Mouse (Mus musculus): ENCODE measurements around the gene Ift172. TPM values are rescaled to one million over a fixed set of nuclear protein-coding genes. Genes with fewer than 3 reads are reported as not detected.

Ift172 gene
- polyA plus RNA-seq, 1 experiment from 2014 or later: 28.5 TPM

DNA sequence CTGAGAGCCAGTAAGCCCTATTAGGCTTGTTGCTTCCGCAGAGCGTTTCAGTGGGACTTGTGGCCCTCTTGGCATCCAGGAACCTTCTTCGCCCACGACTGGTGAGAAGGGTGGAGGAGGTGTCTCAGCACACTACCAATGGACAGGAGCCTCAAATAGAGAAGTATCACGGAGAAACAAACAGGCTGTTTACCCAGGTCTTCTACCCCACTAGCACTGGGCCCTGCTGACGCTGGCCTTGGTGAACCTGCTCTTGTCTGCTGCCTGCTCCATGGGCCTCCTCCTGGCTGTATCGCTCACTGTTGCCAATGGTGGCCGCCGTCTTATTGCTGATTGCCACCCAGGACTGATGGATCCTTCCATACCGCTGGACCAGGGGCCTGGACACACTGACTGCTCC lies 38.8 kb downstream of the Ift172 start:
- Histone ChIP-seq H3K4me2 (ENCODE audit: low read length) (peak overlapping the region; percentile 60), H3K27ac (replicated peaks in 1 of 2; ENCODE audit: control insufficient read depth in 1 of 2, insufficient read depth in 1 of 2, low read depth in 2 of 2, low read length in 2 of 2) (no peak overlapping the region), H3K9me3 (ENCODE audit: control insufficient read depth, low read length) (no peaks in the 10 kb centered on the region), H3K9ac (ENCODE audit: low read length) (peak overlapping the region; percentile 44; the same call in 1 of the 2 replicates), H3K4me1 (ENCODE audit: control insufficient read depth in 2 of 2, insufficient read depth in 2 of 2, low read length in 2 of 2) (peaks cover 8 to 29% of the 10 kb centered on the region in 2 experiments), H3K27me3 (ENCODE audit: control insufficient read depth, insufficient read depth, low read length) (no peaks in the 10 kb centered on the region), H3K4me3 (ENCODE audit: control insufficient read depth in 1 of 2, insufficient read depth in 1 of 2, low read depth in 1 of 2, low read length in 2 of 2) (peak overlapping the region in 1 of 2 experiments; percentile 34; a peak in 3 of 4 replicates), H3K36me3 (ENCODE audit: control insufficient read depth, insufficient read depth, low read length) (peaks cover 84% of the 10 kb centered on the region)
- 66% methylated on average over 10 of the region's 10 CpGs for WGBS
- ATAC-seq (ENCODE audit: insufficient number of reproducible peaks, insufficient read depth, low FRiP score, low read depth): no peak

DNA sequence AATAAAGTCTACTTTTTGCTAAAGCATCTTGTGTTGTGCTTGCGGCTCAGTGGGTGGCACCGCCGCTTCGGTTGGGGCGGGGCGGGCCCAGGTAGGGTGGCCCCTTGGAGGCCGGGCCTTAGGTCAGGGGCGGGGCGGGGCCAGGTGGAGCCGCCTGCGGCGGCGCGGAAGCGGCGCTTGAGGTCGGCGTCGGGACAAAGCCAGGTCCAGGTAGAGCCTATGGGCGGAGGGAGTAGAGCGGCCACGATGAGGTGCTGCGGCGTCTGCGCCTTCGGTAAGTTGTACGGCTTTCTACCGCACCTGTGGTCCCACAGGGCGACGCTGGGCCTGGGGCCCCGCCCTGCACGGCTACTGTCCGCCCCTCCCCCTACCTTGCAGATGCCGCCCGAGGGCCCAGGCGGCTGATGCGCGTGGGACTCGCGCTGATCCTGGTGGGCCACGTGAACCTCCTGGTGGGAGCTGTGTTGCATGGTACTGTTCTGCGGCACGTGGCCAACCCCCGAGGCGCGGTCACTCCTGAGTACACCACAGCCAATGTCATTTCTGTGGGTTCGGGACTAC lies 39.3 kb downstream of the Ift172 start, which contains the start of gene Krtcap3:
Krtcap3 (plus strand) TSS at position 151 of the 561 bp plus-strand sequence.
- Histone ChIP-seq H3K36me3 (ENCODE audit: control insufficient read depth, insufficient read depth, low read length) (peaks cover 86% of the 10 kb centered on the region), H3K4me3 (ENCODE audit: control insufficient read depth in 1 of 2, insufficient read depth in 1 of 2, low read depth in 1 of 2, low read length in 2 of 2) (peak within 1 kb of the TSS; percentile 27 to 34), H3K4me1 (ENCODE audit: control insufficient read depth in 2 of 2, insufficient read depth in 2 of 2, low read length in 2 of 2) (peaks cover 8 to 29% of the 10 kb centered on the region in 2 experiments), H3K9me3 (ENCODE audit: control insufficient read depth, low read length) (no peaks in the 10 kb centered on the region), H3K27ac (replicated peaks in 1 of 2; ENCODE audit: control insufficient read depth in 1 of 2, insufficient read depth in 1 of 2, low read depth in 2 of 2, low read length in 2 of 2) (no peak within 1 kb of the TSS), H3K27me3 (ENCODE audit: control insufficient read depth, insufficient read depth, low read length) (no peaks in the 10 kb centered on the region), H3K4me2 (ENCODE audit: low read length) (peak within 1 kb of the TSS; percentile 60), H3K9ac (ENCODE audit: low read length) (peak within 1 kb of the TSS; percentile 44)
- WGBS: 17% methylated on average over 44 of the region's 47 CpGs
- peak; percentile 72 for ATAC-seq (ENCODE audit: insufficient number of reproducible peaks, insufficient read depth, low FRiP score, low read depth)

DNA sequence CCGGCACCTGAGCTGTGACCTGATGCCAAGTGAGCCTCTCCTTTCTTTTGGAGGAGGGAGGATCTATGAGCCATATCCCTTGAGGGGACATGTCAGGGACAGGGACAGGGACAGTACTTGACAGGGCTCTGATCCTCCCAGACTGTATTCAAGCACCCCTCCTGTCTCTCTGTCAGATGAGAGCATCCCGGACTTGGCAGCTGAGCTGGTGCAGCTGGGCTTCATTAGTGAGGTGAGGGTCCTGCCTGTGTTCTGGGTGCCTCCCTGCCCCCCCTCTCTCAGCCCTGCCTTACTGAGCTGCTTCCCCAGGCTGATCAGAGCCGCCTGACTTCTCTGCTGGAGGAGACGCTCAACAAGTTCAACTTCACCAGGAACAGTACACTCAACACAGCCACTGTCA lies 40.2 kb downstream of the Ift172 start:
- Histone ChIP-seq H3K4me3 (ENCODE audit: control insufficient read depth in 1 of 2, insufficient read depth in 1 of 2, low read depth in 1 of 2, low read length in 2 of 2) (no peak overlapping the region), H3K4me2 (ENCODE audit: low read length) (no peak overlapping the region), H3K27me3 (ENCODE audit: control insufficient read depth, insufficient read depth, low read length) (no peaks in the 10 kb centered on the region), H3K36me3 (ENCODE audit: control insufficient read depth, insufficient read depth, low read length) (peaks cover 89% of the 10 kb centered on the region), H3K4me1 (ENCODE audit: control insufficient read depth in 2 of 2, insufficient read depth in 2 of 2, low read length in 2 of 2) (peaks cover 8 to 29% of the 10 kb centered on the region in 2 experiments), H3K9me3 (ENCODE audit: control insufficient read depth, low read length) (no peaks in the 10 kb centered on the region), H3K27ac (replicated peaks in 1 of 2; ENCODE audit: control insufficient read depth in 1 of 2, insufficient read depth in 1 of 2, low read depth in 2 of 2, low read length in 2 of 2) (no peak overlapping the region), H3K9ac (ENCODE audit: low read length) (no peak overlapping the region)
- no peak for ATAC-seq (ENCODE audit: insufficient number of reproducible peaks, insufficient read depth, low FRiP score, low read depth)
- 51% methylated on average over 4 of the region's 4 CpGs for WGBS

DNA sequence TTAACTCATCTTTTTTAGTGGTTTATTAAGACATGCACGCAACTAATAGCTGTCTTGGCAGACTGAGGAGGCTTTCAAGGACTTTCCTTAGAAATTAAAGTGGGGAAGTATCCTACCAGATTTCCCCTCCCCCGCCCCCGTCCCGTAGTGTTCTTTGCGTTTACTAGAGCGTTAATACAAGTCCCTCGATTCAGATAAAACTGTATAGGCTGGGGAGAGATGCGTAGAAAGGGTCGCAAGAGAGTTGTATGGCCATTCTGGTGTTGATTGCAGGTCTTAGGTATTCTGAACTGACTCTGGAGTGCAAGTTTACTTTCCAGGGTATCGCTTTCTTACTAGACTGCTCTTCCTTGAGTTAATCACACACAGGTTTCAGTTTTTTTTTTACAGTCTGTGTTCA lies 48.7 kb downstream of the Ift172 start:
- no peaks in the 10 kb centered on the region for H3K27me3 ChIP-seq (ENCODE audit: control insufficient read depth, insufficient read depth, low read length)
- H3K27ac ChIP-seq (replicated peaks in 1 of 2; ENCODE audit: control insufficient read depth in 1 of 2, insufficient read depth in 1 of 2, low read depth in 2 of 2, low read length in 2 of 2): peak overlapping the region in 1 of 2 experiments; percentile 99; a peak in 3 of 4 replicates
- H3K4me1 ChIP-seq (ENCODE audit: control insufficient read depth in 2 of 2, insufficient read depth in 2 of 2, low read length in 2 of 2): peaks cover 0 to 9% of the 10 kb centered on the region in 2 experiments; a peak in 2 of 4 replicates
- H3K4me3 ChIP-seq (ENCODE audit: control insufficient read depth in 1 of 2, insufficient read depth in 1 of 2, low read depth in 1 of 2, low read length in 2 of 2): peak overlapping the region in 1 of 2 experiments; percentile 88; a peak in 3 of 4 replicates
- H3K4me2 ChIP-seq (ENCODE audit: low read length): peak overlapping the region; percentile 88
- H3K9ac ChIP-seq (ENCODE audit: low read length): peak overlapping the region; percentile 96
- WGBS: 18% methylated on average over 10 of the region's 10 CpGs
- no peak for ATAC-seq (ENCODE audit: insufficient number of reproducible peaks, insufficient read depth, low FRiP score, low read depth)
- no peaks in the 10 kb centered on the region for H3K9me3 ChIP-seq (ENCODE audit: control insufficient read depth, low read length)
- H3K36me3 ChIP-seq (ENCODE audit: control insufficient read depth, insufficient read depth, low read length): peaks cover 37% of the 10 kb centered on the region

DNA sequence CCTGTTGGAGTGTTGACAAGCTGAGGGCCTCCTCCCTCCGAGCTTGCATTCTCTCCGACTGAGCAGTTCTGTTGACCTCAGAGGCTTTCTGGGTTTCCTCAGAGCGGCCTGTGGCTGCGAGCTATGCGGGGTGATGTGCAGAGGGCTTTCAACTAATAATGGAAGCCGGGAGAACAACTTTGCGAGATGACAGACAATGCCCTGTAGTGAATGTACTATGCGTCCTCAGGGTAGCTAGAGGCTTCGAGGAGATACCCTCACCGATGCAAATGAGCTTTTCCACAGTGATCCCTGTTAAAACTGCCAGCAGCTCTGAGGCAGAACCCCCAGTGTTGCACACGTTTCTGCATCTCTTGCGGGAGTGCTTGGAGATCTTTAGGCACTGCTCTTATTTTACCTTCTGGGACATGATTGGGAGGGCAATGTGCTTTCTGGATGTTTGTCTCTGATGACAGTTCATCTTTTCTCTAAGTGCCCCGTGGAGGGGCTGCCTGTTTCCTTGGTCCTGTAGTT lies 49.3 kb downstream of the Ift172 start:
- Histone ChIP-seq H3K27me3 (ENCODE audit: control insufficient read depth, insufficient read depth, low read length) (no peaks in the 10 kb centered on the region), H3K9ac (ENCODE audit: low read length) (peak overlapping the region; percentile 96), H3K27ac (replicated peaks in 1 of 2; ENCODE audit: control insufficient read depth in 1 of 2, insufficient read depth in 1 of 2, low read depth in 2 of 2, low read length in 2 of 2) (peak overlapping the region; percentile 49 to 99), H3K4me3 (ENCODE audit: control insufficient read depth in 1 of 2, insufficient read depth in 1 of 2, low read depth in 1 of 2, low read length in 2 of 2) (peak overlapping the region; percentile 88 to 100), H3K4me1 (ENCODE audit: control insufficient read depth in 2 of 2, insufficient read depth in 2 of 2, low read length in 2 of 2) (peaks cover 0 to 9% of the 10 kb centered on the region in 2 experiments; a peak in 2 of 4 replicates), H3K36me3 (ENCODE audit: control insufficient read depth, insufficient read depth, low read length) (peaks cover 31% of the 10 kb centered on the region), H3K4me2 (ENCODE audit: low read length) (peak overlapping the region; percentile 88), H3K9me3 (ENCODE audit: control insufficient read depth, low read length) (no peaks in the 10 kb centered on the region)
- ATAC-seq (ENCODE audit: insufficient number of reproducible peaks, insufficient read depth, low FRiP score, low read depth): no peak
- WGBS: 0% methylated on average over 13 of the region's 13 CpGs

DNA sequence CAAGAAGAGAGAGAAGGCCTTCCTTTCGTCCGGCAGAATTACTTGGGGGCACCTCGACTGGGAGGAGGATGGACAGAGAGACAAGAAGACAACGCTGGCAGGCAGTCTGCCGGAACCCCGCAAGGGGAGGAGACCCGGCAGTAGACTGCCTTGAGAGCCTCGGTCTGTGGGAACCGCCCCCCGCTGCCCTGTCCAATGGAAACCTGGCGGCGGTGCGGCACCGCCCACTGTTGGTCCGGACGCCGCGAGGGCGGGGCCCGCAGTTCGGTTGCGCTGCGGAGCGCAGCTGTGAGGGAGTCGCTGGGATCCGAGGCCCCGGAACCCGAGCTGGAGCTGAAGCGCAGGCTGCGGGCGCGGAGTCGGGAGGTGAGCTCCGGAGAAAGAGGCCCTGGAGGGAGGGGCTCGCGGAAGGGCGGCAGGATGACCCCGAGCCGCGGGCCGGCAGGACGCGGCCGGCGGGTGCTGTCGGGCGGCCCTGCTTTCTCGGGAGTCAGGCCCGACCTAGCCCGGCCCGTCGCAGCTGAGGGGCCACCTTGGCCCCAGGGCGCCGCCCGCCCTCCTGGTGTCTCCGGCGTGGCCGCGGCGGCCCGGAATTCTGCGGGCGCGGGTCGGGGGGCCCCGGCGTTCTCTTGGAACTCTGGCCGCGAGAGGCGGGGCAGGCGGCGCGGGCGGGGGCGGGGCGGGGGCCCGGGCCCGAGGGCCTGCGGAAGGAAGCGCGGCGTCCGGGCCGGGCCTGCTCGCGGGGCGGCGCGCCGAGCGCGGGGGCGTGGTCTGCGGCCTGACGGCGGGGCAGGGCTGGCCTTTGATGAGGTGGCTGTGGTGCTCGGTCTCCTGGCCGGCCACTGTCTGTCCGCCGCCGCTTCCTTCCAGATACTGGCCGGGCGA lies 50.0 kb downstream of the Ift172 start, which contains the start of the genes Nrbp1 and Gm9970:
Nrbp1 (plus strand) TSS at position 228 of the 885 bp plus-strand sequence.
Gm9970 (minus strand) TSS at position 596 of the 885 bp plus-strand sequence.
- peak within 1 kb of the TSS; percentile 99 for H3K27ac ChIP-seq (replicated peaks in 1 of 2; ENCODE audit: control insufficient read depth in 1 of 2, insufficient read depth in 1 of 2, low read depth in 2 of 2, low read length in 2 of 2)
- ATAC-seq (ENCODE audit: insufficient number of reproducible peaks, insufficient read depth, low FRiP score, low read depth): peak; percentile 98
- whole genome bisulfite sequencing: 1% methylated on average over 91 of the region's 103 CpGs
- H3K36me3 ChIP-seq (ENCODE audit: control insufficient read depth, insufficient read depth, low read length): peaks cover 24% of the 10 kb centered on the region
- H3K4me1 ChIP-seq (ENCODE audit: control insufficient read depth in 2 of 2, insufficient read depth in 2 of 2, low read length in 2 of 2): peaks cover 0 to 9% of the 10 kb centered on the region in 2 experiments; a peak in 2 of 4 replicates
- H3K9ac ChIP-seq (ENCODE audit: low read length): peak within 1 kb of the TSS; percentile 96
- H3K4me3 ChIP-seq (ENCODE audit: control insufficient read depth in 1 of 2, insufficient read depth in 1 of 2, low read depth in 1 of 2, low read length in 2 of 2): peak within 1 kb of the TSS; percentile 88 to 100
- peak within 1 kb of the TSS; percentile 88 for H3K4me2 ChIP-seq (ENCODE audit: low read length)
- no peaks in the 10 kb centered on the region for H3K27me3 ChIP-seq (ENCODE audit: control insufficient read depth, insufficient read depth, low read length)
- H3K9me3 ChIP-seq (ENCODE audit: control insufficient read depth, low read length): no peaks in the 10 kb centered on the region

DNA sequence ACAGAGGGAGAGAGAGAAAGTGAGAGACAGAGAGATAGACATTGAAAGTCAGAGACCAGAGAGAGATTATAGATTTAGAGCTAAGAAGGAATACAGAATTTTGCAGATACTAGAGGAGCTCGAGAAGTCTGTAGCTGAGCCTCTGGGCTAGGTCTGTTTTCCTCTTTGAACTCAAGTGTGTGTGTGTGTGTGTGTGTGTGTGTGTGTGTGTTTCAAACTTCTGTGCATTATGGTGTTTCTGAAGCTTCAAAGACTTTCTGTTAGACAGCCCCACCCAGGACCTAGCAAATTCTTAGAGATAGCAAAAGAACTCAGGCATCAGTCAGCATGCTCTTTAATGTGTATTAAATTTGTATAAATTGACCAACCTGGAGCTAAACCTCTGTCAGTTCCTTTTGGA lies 64.3 kb downstream of the Ift172 start:
- no peak overlapping the region for H3K9ac ChIP-seq (ENCODE audit: low read length)
- 64% methylated on average over 1 of the region's 1 CpGs for WGBS
- no peak for ATAC-seq (ENCODE audit: insufficient number of reproducible peaks, insufficient read depth, low FRiP score, low read depth)
- H3K9me3 ChIP-seq (ENCODE audit: control insufficient read depth, low read length): no peaks in the 10 kb centered on the region
- no peaks in the 10 kb centered on the region for H3K4me1 ChIP-seq (ENCODE audit: control insufficient read depth in 2 of 2, insufficient read depth in 2 of 2, low read length in 2 of 2)
- no peak overlapping the region for H3K4me2 ChIP-seq (ENCODE audit: low read length)
- H3K36me3 ChIP-seq (ENCODE audit: control insufficient read depth, insufficient read depth, low read length): no peaks in the 10 kb centered on the region
- H3K4me3 ChIP-seq (ENCODE audit: control insufficient read depth in 1 of 2, insufficient read depth in 1 of 2, low read depth in 1 of 2, low read length in 2 of 2): no peak overlapping the region
- H3K27me3 ChIP-seq (ENCODE audit: control insufficient read depth, insufficient read depth, low read length): no peaks in the 10 kb centered on the region
- H3K27ac ChIP-seq (replicated peaks in 1 of 2; ENCODE audit: control insufficient read depth in 1 of 2, insufficient read depth in 1 of 2, low read depth in 2 of 2, low read length in 2 of 2): no peak overlapping the region
